Mouse (Mus musculus) neural tube, embryonic 13.5 days (tissue): ENCODE results near the gene Fam234a. TPM values are rescaled to one million over a fixed set of nuclear protein-coding genes. Genes with fewer than 3 reads are reported as not detected.

ENCODE experiments used
- ATAC-seq: fragments of 200-750 bp; cut with Nextera tagmentation; 2 replicates; pipeline ENCODE4 v1.8.0; 2017; ENCODE audit warnings: low read depth, mild to moderate bottlenecking, moderate TSS enrichment, moderate library complexity
- H3K27ac ChIP-seq: fragments of 300-500 bp; sonication (generic); replicated peaks from 2 replicates; pipeline ENCODE4 v1.5.1; 2015; ENCODE audit warnings: moderate library complexity, mild to moderate bottlenecking, inconsistent platforms
- H3K27me3 ChIP-seq: fragments of 300-500 bp; sonication (generic); 2 replicates; pipeline ENCODE4 v1.6.1; 2015; ENCODE audit warnings: mild to moderate bottlenecking, inconsistent platforms
- H3K36me3 ChIP-seq: fragments of 300-500 bp; sonication (generic); 2 replicates; pipeline ENCODE4 v1.6.1; 2015; ENCODE audit warnings: mild to moderate bottlenecking, inconsistent platforms
- H3K4me1 ChIP-seq: fragments of 300-500 bp; sonication (generic); replicated peaks from 2 replicates; pipeline ENCODE4 v1.6.1; 2015; ENCODE audit warnings: inconsistent platforms
- H3K4me2 ChIP-seq: fragments of 300-500 bp; sonication (generic); 2 replicates; pipeline ENCODE4 v1.6.1; 2015; ENCODE audit warnings: inconsistent platforms, mild to moderate bottlenecking, moderate library complexity
- H3K4me3 ChIP-seq: fragments of 300-500 bp; sonication (generic); 2 replicates; pipeline ENCODE4 v1.5.1; 2015; ENCODE audit warnings: mild to moderate bottlenecking, inconsistent platforms
- H3K9ac ChIP-seq: fragments of 300-500 bp; sonication (generic); 2 replicates; pipeline ENCODE4 v1.6.1; 2015; ENCODE audit warnings: moderate library complexity, mild to moderate bottlenecking, inconsistent platforms
- H3K9me3 ChIP-seq: fragments of 300-500 bp; sonication (generic); 2 replicates; pipeline ENCODE4 v1.6.1; 2016; ENCODE audit warnings: inconsistent platforms
- WGBS: fragments of 180-500 bp; shearing (Covaris S2); methylation state at CpG from one replicate; pipeline ENCODE4 v1.1.7; 2015; 5-methylcytosine and 5-hydroxymethylcytosine counted together
- polyA plus RNA-seq: library from polyadenylated mRNA; unstranded; fragments of >200 nt; fragmentation: Nextera tagmentation; extraction: Ambion mirVana; gene quantifications from 2 replicates; pipeline ENCODE4 v1.2.1, GENCODE M21; 2015

The Fam234a gene
- polyA plus RNA-seq, 1 experiment from 2014 or later = 33.7 TPM

DNA sequence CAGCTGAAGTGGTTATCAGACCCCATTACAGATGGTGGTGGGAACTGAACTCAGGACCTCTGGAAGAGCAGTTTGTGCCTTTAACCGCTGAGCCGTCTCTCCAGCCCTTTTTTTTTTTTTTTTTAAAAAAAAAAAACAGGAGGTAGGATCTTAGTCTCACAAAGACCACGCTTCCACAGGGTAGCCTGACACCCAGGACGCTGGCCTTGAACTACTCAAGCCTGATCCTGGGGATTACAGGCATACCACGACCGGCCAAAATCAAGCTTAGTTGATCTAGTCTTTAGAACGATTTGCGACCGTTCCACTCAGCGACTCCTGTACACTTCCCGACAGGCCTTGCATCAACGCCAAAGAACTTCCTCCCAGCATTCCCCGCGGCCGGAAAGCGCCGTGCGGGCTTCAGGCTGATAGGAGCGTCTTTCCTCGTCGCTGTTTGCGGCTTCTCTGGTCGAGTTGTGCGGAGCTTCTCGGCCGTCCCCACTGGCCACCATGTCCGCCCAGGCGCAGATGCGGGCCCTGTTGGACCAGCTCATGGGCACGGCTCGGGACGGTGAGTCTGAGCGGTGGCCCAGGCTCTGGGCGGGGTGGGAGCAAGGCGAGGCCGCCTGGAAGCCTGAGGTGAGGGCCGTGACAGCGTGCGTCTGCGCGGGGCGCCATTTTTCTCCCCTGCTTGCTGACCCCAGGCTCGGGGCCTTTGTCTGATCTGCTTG, 8.7 kb upstream of the Fam234a start, which contains the start of gene Luc7l:
Gene Luc7l (plus strand): TSS at position 358 of the 713 bp plus-strand sequence.
- Histone ChIP-seq H3K9ac (peak within 1 kb of the TSS; percentile 93), H3K36me3 (peaks cover 19% of the 10 kb centered on the region), H3K4me1 (peaks cover 18% of the 10 kb centered on the region), H3K4me3 (peak within 1 kb of the TSS; percentile 98), H3K27ac (peak within 1 kb of the TSS; percentile 98), H3K4me2 (peak within 1 kb of the TSS; percentile 91), H3K9me3 (no peaks in the 10 kb centered on the region), H3K27me3 (peaks cover 6% of the 10 kb centered on the region; the same call in 1 of the 2 replicates)
- peak; percentile 96 for ATAC-seq
- under 1% methylated on average over 42 of the region's 43 CpGs for WGBS

DNA sequence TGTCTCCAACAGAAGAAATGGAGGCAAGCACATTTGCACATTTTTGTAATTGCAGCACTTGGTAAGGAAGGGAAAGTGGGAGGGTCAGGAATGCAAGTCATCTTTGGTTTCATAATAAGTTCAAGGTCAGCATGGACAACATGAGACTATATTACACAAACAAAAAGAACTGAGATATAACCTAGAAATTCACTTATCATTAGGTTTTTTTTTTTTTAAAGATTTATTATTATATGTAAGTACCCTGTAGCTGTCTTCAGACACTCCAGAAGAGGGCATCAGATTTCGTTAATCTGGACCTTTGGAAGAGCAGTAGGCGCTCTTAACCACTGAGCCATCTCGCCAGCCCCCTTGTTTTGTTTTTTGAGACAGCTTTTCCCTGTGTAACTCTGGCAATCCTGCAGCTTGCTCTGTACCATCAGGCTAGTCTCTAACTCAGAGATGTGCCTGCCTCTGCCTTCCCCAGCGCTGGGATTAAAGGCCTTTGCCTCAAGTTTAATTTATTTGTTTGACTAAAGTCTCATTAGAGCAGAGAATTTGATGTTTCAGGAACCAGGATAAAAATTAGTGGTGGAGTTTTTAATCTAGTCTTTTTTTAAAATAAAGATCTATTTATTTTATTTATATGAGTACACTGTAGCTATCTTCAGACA, 8.0 kb upstream of the Fam234a start:
- ATAC-seq = no peak
- peak overlapping the region; percentile 98 for H3K4me3 ChIP-seq
- H3K36me3 ChIP-seq = peaks cover 12% of the 10 kb centered on the region
- H3K9ac ChIP-seq = peak overlapping the region; percentile 93
- H3K9me3 ChIP-seq = no peaks in the 10 kb centered on the region
- peak overlapping the region; percentile 91 for H3K4me2 ChIP-seq
- H3K27me3 ChIP-seq = peaks cover 6% of the 10 kb centered on the region; the same call in 1 of the 2 replicates
- H3K27ac ChIP-seq = peak overlapping the region; percentile 98
- H3K4me1 ChIP-seq = peaks cover 18% of the 10 kb centered on the region
- 51% methylated on average over 4 of the region's 4 CpGs for WGBS

GRCm38 (mm10) chr17:26243471-26244100, 456 bp downstream of the Fam234a start:
- Histone ChIP-seq H3K9me3 (no peaks in the 10 kb centered on the region), H3K27ac (peak overlapping the region; percentile 81), H3K9ac (peak overlapping the region; percentile 78), H3K4me3 (peak overlapping the region; percentile 71), H3K4me2 (peak overlapping the region; percentile 90), H3K27me3 (0 out of 2 replicates have a peak, but pooled peaks cover 3% of the 10 kb centered on the region), H3K4me1 (peaks cover 26% of the 10 kb centered on the region), H3K36me3 (no peaks in the 10 kb centered on the region)
- WGBS = under 1% methylated on average over 32 of the region's 32 CpGs
- peak; percentile 83 for ATAC-seq

DNA sequence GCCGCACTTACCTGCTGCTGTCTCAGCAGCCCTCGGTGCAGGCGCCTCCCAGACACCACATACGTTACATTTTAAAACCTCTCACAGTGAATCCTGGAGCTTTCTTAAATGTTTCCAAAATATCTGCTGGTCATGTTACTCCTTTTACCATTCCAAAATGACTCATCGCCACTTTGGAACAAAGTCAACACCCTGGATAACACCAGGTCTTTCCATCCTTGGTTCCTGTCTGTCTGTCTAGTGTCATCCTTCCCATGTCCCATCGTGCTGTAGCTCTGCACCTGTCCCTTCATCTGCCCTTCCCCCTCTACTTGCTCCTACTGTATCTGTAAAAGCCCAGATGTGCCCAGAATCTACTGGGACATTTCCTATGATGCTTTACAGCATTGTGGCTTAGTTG, 3.1 kb downstream of the Fam234a start:
- no peaks in the 10 kb centered on the region for H3K27me3 ChIP-seq
- no peaks in the 10 kb centered on the region for H3K36me3 ChIP-seq
- H3K9me3 ChIP-seq = no peaks in the 10 kb centered on the region
- H3K9ac ChIP-seq = no peak overlapping the region
- H3K4me3 ChIP-seq = no peak overlapping the region
- 85% methylated on average over 6 of the region's 6 CpGs for WGBS
- H3K4me1 ChIP-seq = peaks cover 29% of the 10 kb centered on the region
- ATAC-seq = no peak
- H3K27ac ChIP-seq = no peak overlapping the region
- no peak overlapping the region for H3K4me2 ChIP-seq

GRCm38 (mm10) chr17:26240120-26240790, 3.8 kb downstream of the Fam234a start:
- H3K4me3 ChIP-seq = no peak overlapping the region
- WGBS = 85% methylated on average over 6 of the region's 6 CpGs
- H3K36me3 ChIP-seq = no peaks in the 10 kb centered on the region
- no peaks in the 10 kb centered on the region for H3K27me3 ChIP-seq
- no peak overlapping the region for H3K27ac ChIP-seq
- ATAC-seq = no peak
- no peaks in the 10 kb centered on the region for H3K9me3 ChIP-seq
- no peak overlapping the region for H3K4me2 ChIP-seq
- peaks cover 36% of the 10 kb centered on the region for H3K4me1 ChIP-seq
- no peak overlapping the region for H3K9ac ChIP-seq

GRCm38 (mm10) chr17:26239551-26239950, 4.5 kb downstream of the Fam234a start:
- H3K27me3 ChIP-seq = no peaks in the 10 kb centered on the region
- H3K27ac ChIP-seq = no peak overlapping the region
- H3K4me3 ChIP-seq = no peak overlapping the region
- no peak overlapping the region for H3K4me2 ChIP-seq
- no peaks in the 10 kb centered on the region for H3K9me3 ChIP-seq
- peaks cover 36% of the 10 kb centered on the region for H3K4me1 ChIP-seq
- H3K36me3 ChIP-seq = no peaks in the 10 kb centered on the region
- H3K9ac ChIP-seq = no peak overlapping the region
- ATAC-seq = no peak
- WGBS = 76% methylated on average over 2 of the region's 2 CpGs

DNA sequence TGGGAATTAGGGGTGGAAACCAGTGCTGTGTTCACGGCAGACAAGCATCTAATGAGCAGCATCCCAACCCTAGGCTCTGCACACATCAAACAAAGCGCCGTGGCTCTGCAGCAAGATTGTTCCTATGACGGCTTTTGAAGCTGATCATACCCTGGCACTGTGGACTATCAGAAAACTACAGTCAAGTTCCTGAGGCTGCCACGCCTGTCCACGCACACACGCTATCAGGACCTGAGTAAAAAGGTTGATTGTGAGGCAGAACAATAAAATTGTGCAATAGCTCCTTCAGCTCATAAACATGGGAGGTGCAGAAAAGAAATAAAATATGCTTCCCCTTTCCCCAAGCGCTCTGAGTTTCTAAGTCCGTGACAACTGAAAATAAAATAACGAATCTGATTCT, 6.4 kb downstream of the Fam234a start:
- Histone ChIP-seq H3K27ac (no peak overlapping the region), H3K9ac (no peak overlapping the region), H3K4me1 (peaks cover 24% of the 10 kb centered on the region), H3K9me3 (no peaks in the 10 kb centered on the region), H3K36me3 (0 out of 2 replicates have a peak, but pooled peaks cover 3% of the 10 kb centered on the region), H3K27me3 (no peaks in the 10 kb centered on the region), H3K4me3 (no peak overlapping the region), H3K4me2 (no peak overlapping the region)
- no peak for ATAC-seq
- 92% methylated on average over 10 of the region's 10 CpGs for WGBS

GRCm38 (mm10) chr17:26235077-26235815, 8.8 kb downstream of the Fam234a start:
- H3K9ac ChIP-seq = no peak overlapping the region
- no peaks in the 10 kb centered on the region for H3K9me3 ChIP-seq
- no peak for ATAC-seq
- WGBS = 44% methylated on average over 13 of the region's 13 CpGs
- H3K4me3 ChIP-seq = no peak overlapping the region
- H3K27me3 ChIP-seq = no peaks in the 10 kb centered on the region
- no peak overlapping the region for H3K4me2 ChIP-seq
- H3K4me1 ChIP-seq = peaks cover 14% of the 10 kb centered on the region
- H3K27ac ChIP-seq = peak overlapping the region; percentile 55
- 0 out of 2 replicates have a peak, but pooled peaks cover 7% of the 10 kb centered on the region for H3K36me3 ChIP-seq

GRCm38 (mm10) chr17:26234386-26234785, 9.7 kb downstream of the Fam234a start:
- 91% methylated on average over 8 of the region's 8 CpGs for WGBS
- Histone ChIP-seq H3K9ac (no peak overlapping the region), H3K4me2 (no peak overlapping the region), H3K36me3 (0 out of 2 replicates have a peak, but pooled peaks cover 7% of the 10 kb centered on the region), H3K27ac (no peak overlapping the region), H3K4me1 (peaks cover 14% of the 10 kb centered on the region), H3K9me3 (no peaks in the 10 kb centered on the region), H3K4me3 (no peak overlapping the region), H3K27me3 (no peaks in the 10 kb centered on the region)
- no peak for ATAC-seq

DNA sequence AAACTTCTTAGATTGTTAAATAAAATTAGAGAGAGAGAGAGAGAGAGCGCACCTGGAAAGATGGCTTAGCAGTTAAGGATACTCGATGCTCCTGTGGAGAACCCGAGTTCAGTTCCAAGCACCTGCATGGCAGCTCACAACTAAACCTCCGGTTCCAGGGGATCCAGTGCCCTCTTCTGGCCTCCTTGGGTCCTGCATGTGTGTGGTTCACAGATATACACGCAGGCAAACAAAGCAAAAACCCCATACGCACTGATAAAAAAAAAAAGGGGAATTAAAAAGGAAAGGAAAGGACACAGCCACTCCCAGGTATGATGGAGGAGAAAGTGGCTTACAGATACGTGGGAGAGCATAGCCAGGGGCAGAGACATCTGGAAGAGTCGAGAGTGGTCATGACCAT, 11.2 kb downstream of the Fam234a start:
- Histone ChIP-seq H3K36me3 (0 out of 2 replicates have a peak, but pooled peaks cover 7% of the 10 kb centered on the region), H3K27ac (no peak overlapping the region), H3K9me3 (no peaks in the 10 kb centered on the region), H3K4me3 (no peak overlapping the region), H3K9ac (no peak overlapping the region), H3K4me1 (peaks cover 14% of the 10 kb centered on the region), H3K4me2 (no peak overlapping the region), H3K27me3 (no peaks in the 10 kb centered on the region)
- 76% methylated on average over 8 of the region's 8 CpGs for WGBS
- no peak for ATAC-seq

- Histone ChIP-seq H3K27me3 (no peaks in the 10 kb centered on the region), H3K4me1 (peaks cover 14% of the 10 kb centered on the region), H3K4me3 (no peak overlapping the region), H3K4me2 (no peak overlapping the region), H3K36me3 (0 out of 2 replicates have a peak, but pooled peaks cover 7% of the 10 kb centered on the region), H3K27ac (no peak overlapping the region), H3K9ac (no peak overlapping the region), H3K9me3 (no peaks in the 10 kb centered on the region)
- WGBS = 92% methylated on average over 5 of the region's 5 CpGs
- no peak for ATAC-seq
Measured at GRCm38 (mm10) chr17:26231156-26231555, 12.9 kb downstream of the Fam234a start.
